In the genomic region with DNA sequence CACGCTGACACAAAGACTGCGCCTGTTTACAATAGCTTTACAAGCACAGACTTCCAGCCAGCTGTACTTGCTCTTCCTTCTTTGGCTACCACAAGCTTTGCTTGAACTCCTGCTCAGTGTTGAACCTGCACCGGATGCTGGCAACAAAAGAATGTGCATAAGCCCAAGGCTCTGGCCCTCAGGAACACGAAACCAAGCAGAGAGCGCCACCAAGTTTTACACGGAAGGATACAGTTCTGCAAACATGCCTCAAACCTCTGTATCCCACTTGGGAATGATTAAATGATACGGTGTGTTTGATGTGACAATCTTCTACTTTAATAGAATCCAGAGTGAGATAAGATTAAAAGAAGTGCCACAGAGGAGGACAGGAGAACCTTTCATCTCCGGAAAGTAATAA, we compare ENCODE assay signal across 17 mouse cellular contexts. TPM values are rescaled to one million over a fixed set of nuclear protein-coding genes. Genes with fewer than 3 reads are reported as not detected.
DNase-seq lines count a peak whose midpoint lies in the region; ATAC-seq and TF ChIP-seq lines count a peak whose summit lies in the region.
"Had no signal": no experiment of that assay in that cellular context is flagged by ENCODE, and none has a peak within 500 bp of the region (broad histone marks: within the 10 kb centered on the region; RNA-seq: fewer than 3 reads in every experiment).

No protein-coding gene starts in this region.

- H3K4me3 ChIP-seq in heart, adult 2 months, result no peak overlapping the region
- H3K4me3 ChIP-seq in heart, embryonic 10.5 days, result no peak overlapping the region
- H3K4me3 ChIP-seq in lung, postnatal 0 days (ENCODE audit: low read depth, low read length), result no peak overlapping the region
- H3K4me3 ChIP-seq: liver, embryonic 13.5 days had no signal

- TF ChIP-seq CTCF in heart, adult 2 months (IDR thresholded peaks at IDR 0.05), result 0 out of 2 replicates have a peak, but pooled peaks have one; percentile 5
- TF ChIP-seq CTCF in lung, postnatal 0 days (IDR thresholded peaks at IDR 0.05), result peak; percentile 11; the same call in 1 of the 2 replicates
- no peak for TF ChIP-seq CTCF in brain, embryonic 14.5 days (IDR thresholded peaks at IDR 0.05; ENCODE audit: borderline replicate concordance, extremely low read depth, insufficient read depth, insufficient read length)

- TF ChIP-seq POLR2A in heart, adult 2 months (IDR thresholded peaks at IDR 0.05; ENCODE audit: insufficient read depth, low read depth, low read length), result no peak
- no peak for TF ChIP-seq POLR2A in brain, embryonic 14.5 days (IDR thresholded peaks at IDR 0.05; ENCODE audit: borderline replicate concordance, extremely low read depth, insufficient read depth, insufficient read length, poor library complexity, severe bottlenecking)

- 66% methylated on average over 8 of the region's 8 CpGs for WGBS in heart, adult 2 months
- WGBS in heart, embryonic 10.5 days, result 75% methylated on average over 8 of the region's 8 CpGs
- WGBS in lung, postnatal 0 days, result 53% methylated on average over 8 of the region's 8 CpGs

- no peaks in the 10 kb centered on the region for H3K36me3 ChIP-seq in heart, adult 2 months (ENCODE audit: control insufficient read depth, insufficient read depth, low read length)
- no peaks in the 10 kb centered on the region for H3K36me3 ChIP-seq in heart, embryonic 10.5 days
- no peaks in the 10 kb centered on the region for H3K36me3 ChIP-seq in lung, postnatal 0 days (ENCODE audit: insufficient read depth, low read length)
- H3K36me3 ChIP-seq: liver, embryonic 13.5 days had no signal

- TF ChIP-seq EP300 in heart, adult 2 months (IDR thresholded peaks at IDR 0.05; ENCODE audit: insufficient read depth, low read depth, low read length), result no peak
- no peak for TF ChIP-seq EP300 in lung, postnatal 0 days (IDR thresholded peaks at IDR 0.05)

- no peak overlapping the region for H3K9ac ChIP-seq in heart, adult 2 months (ENCODE audit: low read depth, low read length)
- no peak overlapping the region for H3K9ac ChIP-seq in lung, postnatal 0 days (replicated peaks; ENCODE audit: low read depth)
- H3K9ac ChIP-seq: liver, embryonic 13.5 days had no signal

- intact Hi-C loops in heart, adult 2 months (cut with DNase I), result no loop called here

- no peaks in the 10 kb centered on the region for H3K9me3 ChIP-seq in heart, embryonic 10.5 days
- H3K9me3 ChIP-seq in lung, postnatal 0 days (ENCODE audit: low read length), result no peaks in the 10 kb centered on the region
- H3K9me3 ChIP-seq: liver, embryonic 13.5 days had no signal

- H3K27me3 ChIP-seq in heart, adult 2 months (ENCODE audit: control insufficient read depth, insufficient read depth, low read length), result no peaks in the 10 kb centered on the region
- peaks cover 9% of the 10 kb centered on the region; the same call in 1 of the 2 replicates for H3K27me3 ChIP-seq in heart, embryonic 10.5 days (ENCODE audit: insufficient read depth, poor library complexity, severe bottlenecking)
- H3K27me3 ChIP-seq in lung, postnatal 0 days (replicated peaks; ENCODE audit: insufficient read depth, low read length), result no peaks in the 10 kb centered on the region

- ATAC-seq in lung, postnatal 0 days, result no peak
- ATAC-seq in erythroblast, adult 5-6 weeks (replicated peaks; ENCODE audit: low FRiP score, poor library complexity, severe bottlenecking), result no peak
- ATAC-seq: forebrain, embryonic 14.5 days had no signal

- no peaks in the 10 kb centered on the region for H3K79me2 ChIP-seq in heart, adult 2 months (replicated peaks; ENCODE audit: control insufficient read depth, insufficient read depth, low read length)

- H3K4me2 ChIP-seq in lung, postnatal 0 days (replicated peaks; ENCODE audit: low read depth, low read length), result no peak overlapping the region
- H3K4me2 ChIP-seq: liver, embryonic 13.5 days had no signal

- DNase-seq in heart, adult 2 months, result no peak
- no peak for DNase-seq in heart, embryonic 10.5 days (ENCODE audit: low spot score)
- DNase-seq in lung, postnatal 0 days (ENCODE audit: low spot score), result no peak
- no peak for DNase-seq in lung, postnatal 4 days
- DNase-seq in brain, embryonic 14.5 days (ENCODE audit: low read depth), result peak; percentile 44
- peak; percentile 20 to 46 for DNase-seq in kidney, postnatal 25 days
- no peak for DNase-seq in frontal cortex, adult 2 months (ENCODE audit: extremely low spot score in 1 of 2, low spot score in 1 of 2)
- DNase-seq: adrenal gland, adult 2 months; cerebellum, adult 11-12 months; cerebellum, postnatal 25 days; layer of hippocampus, postnatal 36 days; left cerebral cortex, postnatal 4 days; liver, embryonic 13.5 days; lung, postnatal 10 days had no signal

- H3K27ac ChIP-seq in heart, adult 2 months, result no peak overlapping the region
- no peak overlapping the region for H3K27ac ChIP-seq in heart, embryonic 10.5 days
- no peak overlapping the region for H3K27ac ChIP-seq in lung, postnatal 0 days (ENCODE audit: low read length)
- H3K27ac ChIP-seq: liver, embryonic 13.5 days had no signal

- H3K4me1 ChIP-seq in heart, adult 2 months (ENCODE audit: control insufficient read depth, insufficient read depth, low read length), result no peaks in the 10 kb centered on the region
- H3K4me1 ChIP-seq in heart, embryonic 10.5 days, result peaks cover 13% of the 10 kb centered on the region
- H3K4me1 ChIP-seq in lung, postnatal 0 days (ENCODE audit: insufficient read depth, low read depth, low read length), result no peaks in the 10 kb centered on the region

RNA-seq across cellular contexts. Expression of a gene that starts 24.3 kb away (rescaled TPM):
- total RNA-seq in heart, adult 2 months (2021), result 10 to 100 TPM in 1 of 2 experiments, 1 to 10 TPM in 1; 9.2 to 12.3 TPM
- 4.1 and 6.5 TPM in 2 replicates for polyA plus RNA-seq in heart, adult 2 months (2012; rRNA removed)
- polyA plus RNA-seq in heart, embryonic 10.5 days (2016; fragmentation: Nextera tagmentation; extraction: Ambion mirVana), result 30.5 and 37.2 TPM in 2 replicates
- polyA plus RNA-seq in lung, postnatal 0 days (2015; fragmentation: Nextera tagmentation; extraction: Ambion mirVana), result 15.0 and 16.2 TPM in 2 replicates
- polyA plus RNA-seq in brain, embryonic 14.5 days (2012; rRNA removed), result 19.5 and 19.9 TPM in 2 replicates
- polyA plus RNA-seq in frontal cortex, adult 2 months (2012; rRNA removed), result 10.3 and 10.8 TPM in 2 replicates
- 6.3 and 10.8 TPM in 2 replicates for total RNA-seq in erythroblast, adult 5-6 weeks (2015; ENCODE audit: low replicate concordance)
- 9.5 and 12.3 TPM in 2 replicates for total RNA-seq in erythroblast, adult 5-6 weeks (2017; ENCODE audit: low replicate concordance)

RNA-seq across cellular contexts. Expression of a gene that starts 41.4 kb away (rescaled TPM):
- 10 to 100 TPM; 16.1 to 16.2 TPM for total RNA-seq in heart, adult 2 months (2021)
- polyA plus RNA-seq in heart, adult 2 months (2012; rRNA removed), result 11.5 and 22.4 TPM in 2 replicates
- polyA plus RNA-seq in heart, embryonic 10.5 days (2016; fragmentation: Nextera tagmentation; extraction: Ambion mirVana), result 1.5 and 2.4 TPM in 2 replicates
- polyA plus RNA-seq in lung, postnatal 0 days (2015; fragmentation: Nextera tagmentation; extraction: Ambion mirVana), result 2.7 and 3.9 TPM in 2 replicates
- 3.6 and 7.4 TPM in 2 replicates for polyA plus RNA-seq in brain, embryonic 14.5 days (2012; rRNA removed)
- polyA plus RNA-seq in frontal cortex, adult 2 months (2012; rRNA removed), result 52.9 and 59.1 TPM in 2 replicates
- 0.21 TPM in 1 of 2 replicates, not detected in the other for total RNA-seq in erythroblast, adult 5-6 weeks (2015; ENCODE audit: low replicate concordance)
- 0.28 TPM in 1 of 2 replicates, not detected in the other for total RNA-seq in erythroblast, adult 5-6 weeks (2017; ENCODE audit: low replicate concordance)
- total RNA-seq: granulocyte monocyte progenitor cell, adult 5-6 weeks had no signal

Comparison
In these comparisons a context has a peak if more than half of its experiments do, and no peak if none do; other contexts are left out.
1. DNase-seq: peak in brain, embryonic 14.5 days (single experiment) and kidney, postnatal 25 days (2 of 2); none in heart, adult 2 months (0 of 2), heart, embryonic 10.5 days (single experiment), lung, postnatal 0 days (single experiment), lung, postnatal 4 days (0 of 2) and frontal cortex, adult 2 months (0 of 2).